Mouse (Mus musculus) kidney, postnatal 0 days (tissue): ENCODE data around the gene Opalin. TPM values are rescaled to one million over a fixed set of nuclear protein-coding genes. Genes with fewer than 3 reads are reported as not detected.

Experiments used
- ATAC-seq: fragments of 200-750 bp; cut with Nextera tagmentation; replicated peaks from 2 replicates; pipeline ENCODE4 v1.8.0; 2017; ENCODE audit warnings: low read depth, moderate number of reproducible peaks, moderate TSS enrichment, moderate library complexity; ENCODE audit not compliant: low FRiP score
- DNase-seq: peaks from one replicate; pipeline ENCODE4 v3.0.0-alpha.2; 2016; ENCODE audit warnings: low spot score
- H3K27ac ChIP-seq: fragments of 300-500 bp; sonication (generic); 2 replicates; pipeline ENCODE4 v1.5.1; 2014; ENCODE audit warnings: mild to moderate bottlenecking
- H3K27me3 ChIP-seq: fragments of 300-500 bp; sonication (generic); 2 replicates; pipeline ENCODE4 v1.6.1; 2014; ENCODE audit warnings: low read length, mixed read lengths; ENCODE audit not compliant: insufficient read depth
- H3K36me3 ChIP-seq: fragments of 300-500 bp; sonication (generic); 2 replicates; pipeline ENCODE4 v1.6.1; 2014; ENCODE audit warnings: low read length, mixed read lengths; ENCODE audit not compliant: insufficient read depth
- H3K4me1 ChIP-seq: fragments of 300-500 bp; sonication (generic); replicated peaks from 2 replicates; pipeline ENCODE4 v1.6.1; 2014; ENCODE audit warnings: antibody characterized with exemption, low read length, mixed read lengths; ENCODE audit not compliant: insufficient read depth
- H3K4me2 ChIP-seq: fragments of 300-500 bp; sonication (generic); 2 replicates; pipeline ENCODE4 v1.6.1; 2014; ENCODE audit warnings: mild to moderate bottlenecking, low read length, moderate library complexity, mixed read lengths
- H3K4me3 ChIP-seq: fragments of 300-500 bp; sonication (generic); replicated peaks from 2 replicates; pipeline ENCODE4 v1.5.1; 2014; ENCODE audit warnings: low read depth, low read length
- H3K9ac ChIP-seq: fragments of 300-500 bp; sonication (generic); 2 replicates; pipeline ENCODE4 v1.6.1; 2014; ENCODE audit warnings: low read depth, low read length
- H3K9me3 ChIP-seq: fragments of 300-500 bp; sonication (generic); replicated peaks from 2 replicates; pipeline ENCODE4 v1.6.1; 2016; ENCODE audit warnings: low read length, inconsistent platforms, mixed read lengths
- CTCF ChIP-seq: IDR thresholded peaks from 2 replicates; pipeline ENCODE4 v1.5.1; 2016; ENCODE audit warnings: antibody characterized with exemption, low read depth, mild to moderate bottlenecking, moderate library complexity
- WGBS: fragments of 180-500 bp; shearing (Covaris S2); extraction: QIAGEN DNeasy Blood & Tissue Kit; methylation state at CpG from one replicate; pipeline ENCODE4 v1.1.7; 2014; 5-methylcytosine and 5-hydroxymethylcytosine counted together
- polyA plus RNA-seq: library from polyadenylated mRNA; unstranded; fragments of >200 nt; fragmentation: Nextera tagmentation; extraction: Ambion mirVana; gene quantifications from 2 replicates; pipeline ENCODE4 v1.2.1, GENCODE M21; 2015

Opalin gene
- polyA plus RNA-seq, 1 experiment from 2014 or later: not detected

GRCm38 (mm10) chr19:41014003-41014402 lies 62.9 kb downstream of the Opalin start:
- no peaks in the 10 kb centered on the region for H3K27me3 ChIP-seq
- H3K9me3 ChIP-seq: no peaks in the 10 kb centered on the region
- WGBS: 28% methylated on average over 9 of the region's 9 CpGs
- no peak overlapping the region for H3K27ac ChIP-seq
- H3K4me3 ChIP-seq: no peak overlapping the region
- no peak for DNase-seq
- 0 out of 2 replicates have a peak, but pooled peaks cover 2% of the 10 kb centered on the region for H3K4me1 ChIP-seq
- H3K4me2 ChIP-seq: no peak overlapping the region
- no peak overlapping the region for H3K9ac ChIP-seq
- ATAC-seq: no peak
- TF ChIP-seq CTCF: no peak
- H3K36me3 ChIP-seq: no peaks in the 10 kb centered on the region

GRCm38 (mm10) chr19:41013591-41013990 lies 63.3 kb downstream of the Opalin start:
- DNase-seq (no peak), ATAC-seq (no peak)
- Histone ChIP-seq H3K4me3 (no peak overlapping the region), H3K27ac (no peak overlapping the region), H3K9ac (no peak overlapping the region), H3K4me1 (0 out of 2 replicates have a peak, but pooled peaks cover 2% of the 10 kb centered on the region), H3K27me3 (no peaks in the 10 kb centered on the region), H3K9me3 (no peaks in the 10 kb centered on the region), H3K4me2 (no peak overlapping the region), H3K36me3 (no peaks in the 10 kb centered on the region)
- WGBS: 11% methylated on average over 5 of the region's 5 CpGs
- no peak for TF ChIP-seq CTCF

Other genes with a start within 250 kb of the Opalin start
- gene Ccnj, start 245.8 kb downstream of the Opalin start, polyA plus RNA-seq: 8.8 and 9.0 TPM in 2 replicates
- 9.3 and 9.6 TPM in 2 replicates for gene Zfp518a, start 182.4 kb downstream of the Opalin start, polyA plus RNA-seq
- 29.7 and 29.9 TPM in 2 replicates for gene Blnk, start 82.6 kb downstream of the Opalin start, polyA plus RNA-seq
- gene Dntt, start 47.8 kb downstream of the Opalin start, polyA plus RNA-seq: 0.09 and 0.17 TPM in 2 replicates
- not detected in 2 replicates for gene Tll2, start 129.7 kb upstream of the Opalin start, polyA plus RNA-seq
- gene Tm9sf3, start 186.9 kb upstream of the Opalin start, polyA plus RNA-seq: 135 and 138 TPM in 2 replicates